Mouse (Mus musculus) ovary, adult 18-20 months (tissue): Measurements from ENCODE around the gene Itpa.

Source experiments
- DNase-seq: peaks from one replicate; pipeline ENCODE4 v3.0.0; 2022; ENCODE audit warnings: low spot score, mixed read lengths

The Itpa gene

GRCm38 (mm10) chr2:130728906-130729585 is 61.6 kb downstream of the Itpa start:
- no peak for DNase-seq

DNA sequence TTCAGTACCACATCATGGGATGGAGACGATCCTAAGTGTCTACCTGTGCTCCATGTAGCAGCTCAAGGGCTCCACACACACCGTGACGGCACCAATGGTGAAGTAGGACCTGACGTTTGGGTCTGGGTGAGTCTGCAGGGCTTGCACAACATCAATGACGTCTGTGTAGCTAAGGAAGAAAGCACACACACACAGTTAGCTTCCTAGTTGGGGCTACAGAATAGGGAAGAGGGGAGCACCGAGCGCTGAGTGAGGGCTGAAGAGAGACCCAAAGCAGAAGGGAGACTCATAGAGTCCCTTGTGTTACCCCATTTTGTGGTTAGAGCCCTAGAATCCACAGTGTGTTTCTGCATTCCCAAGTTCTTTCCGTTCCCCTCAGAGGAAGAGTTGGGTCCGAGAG is 63.3 kb downstream of the Itpa start:
- no peak for DNase-seq
